Mouse (Mus musculus) WW6 (cell line): Measurements from ENCODE around the gene Cfap58.

Source experiments
- DNase-seq: peaks from one replicate; pipeline ENCODE4 v3.0.0-alpha.2; 2013; ENCODE audit warnings: low read depth, low spot score

Gene Cfap58

GRCm38 (mm10) chr19:47917396-47917795 is 20.1 kb upstream of the Cfap58 start:
- DNase-seq, result no peak

DNA sequence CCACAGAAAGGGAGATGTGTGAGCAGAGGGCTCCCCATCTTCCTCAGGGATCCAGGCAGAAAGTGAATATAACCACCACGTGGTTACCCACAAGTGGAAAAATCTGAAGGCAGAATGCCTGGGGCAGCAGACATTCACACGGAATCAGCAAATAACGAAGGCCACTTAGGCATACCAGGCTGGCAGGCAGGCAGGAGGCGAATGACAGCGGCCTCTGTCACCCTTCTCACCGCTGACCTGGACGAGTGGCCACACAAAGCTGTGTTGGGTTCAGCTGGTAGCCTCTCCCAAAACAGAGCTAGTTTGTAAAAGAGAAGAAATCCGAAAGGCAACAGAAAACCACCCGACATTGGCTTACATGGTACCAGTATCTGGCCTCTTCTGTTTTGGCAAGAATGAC is 19.5 kb upstream of the Cfap58 start:
- DNase-seq, result no peak

GRCm38 (mm10) chr19:47918455-47919101 is 18.9 kb upstream of the Cfap58 start:
- DNase-seq, result no peak

DNA sequence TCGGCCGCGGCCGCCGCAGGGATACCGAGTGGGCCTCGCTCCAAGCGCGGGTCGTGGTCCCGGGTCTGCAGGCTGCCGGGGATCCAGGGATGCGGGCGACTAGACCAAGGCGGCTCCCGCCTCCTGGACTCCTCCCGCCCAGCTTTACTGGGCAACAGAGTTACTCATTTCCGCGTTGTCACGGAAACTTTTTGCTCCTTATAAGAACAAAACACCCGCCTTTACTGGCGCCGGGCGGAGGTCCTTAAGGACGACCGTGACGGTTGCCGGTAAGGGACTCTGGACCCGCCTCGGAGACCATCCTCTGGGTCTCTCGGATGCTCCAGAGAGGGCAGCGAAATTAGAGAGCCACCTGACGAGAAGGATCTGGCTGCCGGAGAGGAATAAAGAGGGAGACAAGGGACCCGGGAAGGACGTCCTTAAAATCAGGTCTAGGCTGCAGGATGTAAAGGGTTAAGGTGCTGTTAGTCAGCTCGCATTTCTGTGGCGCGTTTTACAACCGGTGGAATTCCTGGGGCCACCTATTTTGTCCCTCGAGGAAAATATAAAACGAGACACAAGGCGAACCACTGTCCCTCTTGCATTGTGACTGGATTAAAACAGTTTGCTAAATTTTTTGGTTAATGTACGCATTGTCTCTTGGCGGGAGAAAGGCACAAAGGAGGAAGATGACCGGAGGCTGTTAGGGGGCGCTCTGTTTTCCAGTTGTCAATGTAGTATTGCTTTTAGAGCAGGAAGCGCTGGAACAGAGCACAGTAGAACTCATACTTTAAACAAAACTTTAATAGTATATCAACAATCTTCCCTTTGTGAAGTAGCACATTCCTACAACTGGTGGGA is 18.1 kb upstream of the Cfap58 start, which contains the start of the genes Cfap43 and Itprip:
Cfap43 (minus strand) TSS at position 162 of the 840 bp plus-strand sequence.
Itprip (minus strand) TSS at position 174 of the 840 bp plus-strand sequence.
- no peak for DNase-seq

DNA sequence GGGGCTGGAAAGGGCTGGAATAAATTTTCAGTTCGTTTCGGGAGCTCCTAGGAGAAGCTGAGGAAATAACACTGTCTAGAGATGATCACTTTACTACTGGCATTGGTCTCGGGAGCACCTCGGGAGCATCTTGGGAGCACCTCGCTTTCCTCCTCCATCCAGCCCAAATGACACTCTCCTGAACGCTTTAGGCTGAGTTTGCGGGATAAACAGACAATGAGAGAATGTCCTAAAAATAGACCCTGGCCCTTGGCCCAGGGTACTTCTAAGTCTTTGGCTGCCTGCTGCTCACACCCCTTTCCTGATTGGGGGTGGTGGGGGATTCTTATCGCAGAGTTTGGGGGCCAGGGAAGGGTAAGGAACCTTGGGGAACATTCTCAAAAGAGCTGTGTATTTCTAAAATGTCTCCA is 17.5 kb upstream of the Cfap58 start:
- DNase-seq, result no peak

DNA sequence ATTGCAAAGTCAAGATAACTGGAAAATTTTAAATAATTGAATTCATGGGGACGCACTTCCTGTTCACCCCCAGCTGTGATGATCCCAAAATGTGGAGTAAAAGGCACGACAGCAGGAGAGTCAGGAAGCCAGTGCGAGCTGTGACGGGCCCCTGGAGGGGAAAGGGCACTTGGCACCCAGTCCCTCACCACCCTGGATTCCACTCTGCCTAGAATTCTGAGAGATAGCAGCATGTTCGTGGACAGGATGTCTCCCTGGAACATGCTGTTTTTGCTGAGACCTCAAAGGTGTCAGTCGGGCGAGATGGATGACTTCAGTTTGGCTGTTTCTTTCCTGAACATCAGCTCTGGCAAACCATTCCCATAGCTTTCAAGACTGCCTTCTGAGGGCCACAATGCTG is 11.7 kb upstream of the Cfap58 start:
- DNase-seq, result no peak

DNA sequence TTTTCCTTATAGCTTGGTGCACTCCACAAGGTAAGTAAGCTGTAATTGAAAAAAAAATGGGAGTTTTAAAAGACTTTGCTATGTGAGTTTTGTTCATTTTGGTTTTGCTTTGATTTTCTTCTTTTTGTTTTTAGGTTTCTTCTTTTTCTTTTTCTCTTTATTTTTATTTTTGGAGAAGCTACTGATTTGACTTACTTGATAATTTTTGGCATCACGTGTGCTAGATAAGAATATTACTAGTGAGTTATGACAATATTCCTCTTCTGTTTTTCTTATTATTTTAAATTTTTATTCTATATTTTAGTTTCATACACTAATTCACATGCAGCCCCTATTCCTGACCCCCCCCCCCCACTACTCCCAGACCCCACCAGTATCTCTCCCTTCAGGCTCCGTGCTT is 10.4 kb upstream of the Cfap58 start:
- DNase-seq, result no peak

DNA sequence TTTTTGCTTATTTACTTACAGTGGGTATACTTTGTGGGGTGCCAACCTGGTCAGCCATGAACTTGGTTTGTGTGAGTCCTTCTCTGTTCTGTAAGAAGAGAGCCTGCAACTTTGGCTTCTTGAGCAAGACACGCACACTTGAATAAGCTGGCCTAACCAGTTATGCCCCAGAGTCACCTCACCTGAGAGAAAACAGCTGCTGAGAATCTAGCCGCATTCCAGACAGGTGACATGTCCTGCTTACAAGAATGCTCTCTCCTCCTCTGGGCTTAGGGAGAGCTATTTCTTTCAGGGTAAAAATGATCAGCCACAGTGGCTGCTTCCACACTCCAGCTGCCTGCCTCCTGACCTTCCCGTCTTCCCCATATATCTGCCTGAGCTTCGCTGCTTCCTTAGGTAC is 8.4 kb upstream of the Cfap58 start:
- no peak for DNase-seq

DNA sequence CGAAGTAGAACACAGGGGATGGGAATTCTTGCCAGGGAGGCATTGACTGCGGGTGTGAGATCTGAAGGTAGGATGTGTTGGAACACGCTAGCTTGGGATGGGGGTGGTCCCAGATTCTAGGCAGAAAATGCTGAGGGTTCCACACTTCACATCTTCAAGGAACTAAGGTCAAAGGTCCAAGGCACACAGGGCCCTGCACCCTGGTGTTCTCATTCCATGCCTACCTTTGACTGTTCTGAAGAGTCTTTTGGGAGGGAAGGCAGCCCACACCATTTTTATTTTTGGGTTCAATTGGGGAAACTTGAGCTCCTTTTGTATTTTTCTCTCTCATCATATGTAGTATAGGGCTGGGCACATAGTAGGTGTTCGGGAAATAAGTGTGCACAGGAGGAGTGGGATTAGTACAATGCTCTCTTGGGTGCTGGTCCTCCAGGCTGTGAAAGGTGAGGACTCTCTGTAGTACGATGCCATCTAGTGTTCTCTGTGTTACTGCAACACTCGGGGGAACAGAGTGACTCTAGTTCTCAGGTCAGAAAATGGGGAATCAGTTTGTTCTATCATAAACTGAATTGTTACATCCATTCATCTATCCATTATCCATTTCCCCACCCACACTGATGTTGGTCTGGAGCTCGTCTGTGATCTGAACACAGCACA is 5.4 kb upstream of the Cfap58 start:
- DNase-seq, result no peak

DNA sequence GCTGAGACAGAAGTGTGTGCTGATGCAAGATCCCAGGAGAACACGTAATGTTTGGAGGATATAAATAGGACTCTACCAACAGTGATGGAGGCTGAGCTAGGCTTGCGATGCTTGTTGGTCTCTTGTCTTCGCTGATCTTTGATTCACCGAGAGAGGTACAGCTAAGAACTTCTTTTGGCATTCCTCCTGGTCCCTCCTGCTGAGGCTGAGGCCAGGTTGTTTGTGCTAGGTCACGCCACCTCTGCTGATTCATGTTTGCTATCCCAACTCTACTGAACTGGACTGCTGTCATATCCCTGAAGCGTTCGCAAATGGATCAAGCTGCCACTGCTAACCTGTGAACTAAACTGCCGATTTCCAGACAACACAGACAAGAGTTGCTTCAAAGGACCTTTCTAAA is 3.3 kb upstream of the Cfap58 start:
- no peak for DNase-seq

- no peak for DNase-seq
These were observed 2.7 kb upstream of the Cfap58 start for GRCm38 (mm10) chr19:47934636-47935238.

DNA sequence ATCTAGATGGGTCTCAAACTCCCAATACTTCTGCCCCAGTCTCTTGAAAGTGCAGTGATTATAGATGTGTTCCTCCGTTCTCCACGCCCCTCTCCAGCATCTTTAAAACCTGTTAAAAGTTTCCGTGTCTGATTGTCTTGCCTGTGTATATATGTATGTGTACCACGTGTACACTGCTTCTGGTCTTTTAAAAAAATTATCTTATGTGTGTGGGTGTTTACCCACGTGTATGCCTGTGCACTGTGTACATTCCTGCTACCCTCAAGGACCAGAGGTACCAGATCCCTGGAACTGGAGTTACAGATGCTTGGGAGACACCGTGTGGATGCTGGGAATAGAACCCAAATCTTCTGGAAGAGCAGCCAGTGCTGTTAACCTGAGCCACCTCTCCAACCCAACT is 1.9 kb upstream of the Cfap58 start:
- no peak for DNase-seq

DNA sequence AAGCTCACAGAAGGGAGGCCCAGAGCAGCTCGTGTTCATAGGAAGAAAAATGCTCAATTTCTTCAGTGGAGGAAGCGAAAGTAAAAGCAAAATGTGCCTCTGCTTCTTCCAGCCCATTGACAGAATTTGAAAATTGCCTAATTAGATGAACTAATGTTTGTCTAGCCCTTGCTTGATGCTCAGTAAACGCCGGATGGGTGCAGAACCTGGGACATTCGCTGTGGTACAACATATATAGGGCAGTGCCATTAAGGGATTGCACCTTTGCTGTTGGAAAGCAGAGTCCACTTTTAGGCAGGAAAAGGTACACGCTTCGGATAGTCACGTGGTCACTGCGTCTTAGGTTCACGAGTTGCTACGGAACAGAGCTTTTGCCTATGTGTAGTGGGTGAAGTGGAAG is 985 bp upstream of the Cfap58 start:
- DNase-seq, result no peak

- DNase-seq, result no peak
These were observed 537 bp upstream of the Cfap58 start for GRCm38 (mm10) chr19:47936938-47937337.

DNA sequence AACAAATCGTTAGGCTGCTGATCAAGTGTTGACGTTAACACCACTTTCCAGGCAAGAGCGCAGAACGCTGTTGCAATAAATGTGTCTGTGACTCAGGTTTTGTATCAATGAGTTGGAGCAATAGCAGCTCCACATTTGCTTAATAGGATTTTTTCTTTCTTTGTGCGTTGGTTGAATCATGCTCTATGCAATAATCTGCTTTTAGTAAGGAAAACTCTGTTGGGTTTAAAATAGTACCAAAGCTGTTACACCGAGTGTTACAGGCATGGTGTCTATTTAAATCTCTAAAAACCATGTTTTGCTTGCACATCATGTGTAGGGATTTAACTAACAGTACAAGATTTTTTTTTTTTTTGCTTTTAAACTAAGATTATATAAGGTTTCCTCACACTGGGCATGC is 1.9 kb downstream of the Cfap58 start:
- DNase-seq, result no peak

DNA sequence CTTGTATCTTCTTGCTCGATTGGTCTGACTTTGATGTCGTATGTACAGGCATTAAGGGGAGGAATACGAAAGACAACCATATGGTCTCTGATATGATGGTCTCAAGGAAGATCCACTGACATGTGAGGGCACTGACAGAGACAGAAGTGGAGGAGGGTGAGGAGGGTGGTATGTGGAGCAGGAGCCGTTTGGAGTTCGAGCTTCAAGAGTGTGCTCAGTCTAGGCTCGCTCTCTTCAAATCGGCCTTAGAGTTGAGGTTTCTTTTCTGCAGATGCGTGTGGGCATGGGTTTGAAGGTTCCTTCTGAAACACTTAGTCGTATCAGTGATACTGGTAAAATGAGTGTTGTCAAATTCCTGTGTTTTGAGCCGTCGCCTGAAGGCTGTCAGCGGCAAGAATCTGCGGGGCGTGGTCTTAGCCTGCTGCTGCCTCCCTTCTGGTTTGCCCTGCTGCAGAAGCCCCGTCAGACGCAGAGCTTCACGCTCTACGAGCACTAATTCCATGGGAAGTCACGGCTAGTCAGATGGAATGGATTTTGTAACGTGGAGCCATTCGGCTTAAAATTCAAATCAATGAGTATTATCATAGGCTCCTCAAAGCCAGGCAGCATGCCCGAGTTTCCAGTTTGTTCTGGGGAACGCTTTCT is 9.5 kb downstream of the Cfap58 start:
- no peak for DNase-seq

GRCm38 (mm10) chr19:47950946-47951345 is 13.5 kb downstream of the Cfap58 start:
- DNase-seq, result no peak

DNA sequence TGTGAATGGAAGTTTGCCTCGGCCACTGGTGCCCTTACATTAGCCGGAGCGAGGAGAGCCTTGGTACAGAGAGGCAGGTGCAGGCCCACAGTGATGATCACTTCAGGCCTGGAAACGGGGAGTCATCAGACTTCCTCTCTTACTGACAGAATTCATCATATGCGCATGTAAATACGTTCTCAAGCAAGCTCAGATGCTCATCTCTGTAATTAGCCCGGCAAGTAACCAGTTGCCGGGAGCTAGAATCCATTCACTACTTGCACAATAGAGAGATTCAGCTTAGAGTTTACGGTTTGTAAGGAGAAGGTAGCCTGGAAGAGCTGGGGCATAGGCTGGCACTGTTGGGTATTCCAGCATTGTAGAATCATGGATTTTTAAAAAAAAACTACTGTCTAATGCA is 15.7 kb downstream of the Cfap58 start:
- no peak for DNase-seq

DNA sequence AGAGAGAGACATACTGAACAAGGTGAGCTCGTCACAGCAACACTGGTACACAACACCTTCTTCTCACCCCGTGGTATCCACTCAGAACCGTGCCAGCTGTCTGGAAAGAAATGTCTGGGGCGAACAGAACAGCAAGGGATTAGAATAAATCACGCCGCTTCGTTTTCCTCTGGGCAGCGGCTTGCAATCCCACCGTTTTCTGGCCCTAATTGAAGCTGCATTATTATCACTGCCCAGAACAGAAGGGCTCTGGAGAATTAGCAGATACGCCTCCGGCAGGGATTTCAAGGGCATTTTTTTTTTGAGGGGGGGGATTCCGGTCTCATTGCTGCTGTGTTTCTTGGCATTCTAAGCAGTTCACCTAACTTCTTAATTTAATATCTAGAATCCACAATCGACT is 20.7 kb downstream of the Cfap58 start:
- no peak for DNase-seq

DNA sequence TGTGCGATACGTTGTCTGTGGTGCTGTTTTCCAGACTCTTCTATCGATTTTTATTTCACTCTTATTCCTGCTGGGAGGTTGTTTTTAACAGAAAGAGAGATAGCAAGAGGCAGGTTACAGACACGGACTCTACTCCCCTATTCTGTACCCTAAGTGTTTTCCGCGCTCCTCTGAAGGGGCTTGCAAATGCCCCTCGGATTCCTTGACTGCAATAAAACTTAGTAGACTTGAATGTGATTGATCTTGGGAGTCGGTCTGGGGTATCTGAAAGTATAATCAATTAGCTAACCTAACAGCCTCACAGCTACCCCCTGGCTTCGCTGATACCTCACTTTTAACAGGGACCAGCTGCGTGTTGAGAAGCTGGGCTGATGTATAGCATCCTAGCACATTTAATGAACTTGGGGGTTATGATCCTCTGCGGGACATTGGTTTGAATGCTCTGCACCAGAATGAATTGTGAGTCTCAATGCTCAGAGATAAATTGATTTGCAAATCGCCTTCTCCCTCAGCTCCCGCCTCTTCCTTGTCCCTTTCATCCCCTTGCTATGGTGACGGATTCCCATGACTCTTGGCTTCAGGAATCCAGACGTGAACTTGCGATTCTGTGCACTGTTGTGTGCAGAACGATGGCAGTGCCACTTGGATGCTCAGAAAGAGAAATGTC is 31.7 kb downstream of the Cfap58 start:
- DNase-seq, result no peak

GRCm38 (mm10) chr19:47971066-47971465 is 33.6 kb downstream of the Cfap58 start:
- DNase-seq, result no peak
